Mouse (Mus musculus) megakaryocyte, embryonic 14.5 days (primary cell): ENCODE results near the gene Creb5.

Experiments
- FLI1 ChIP-seq: IDR thresholded peaks from 2 replicates; pipeline ENCODE4 v1.6.1; 2012; ENCODE audit warnings: low read length, inconsistent platforms, mixed read lengths
- GATA1 ChIP-seq: IDR thresholded peaks from 3 replicates; pipeline ENCODE4 v1.6.1; 2012; ENCODE audit warnings: mixed read lengths, low read length, inconsistent platforms, borderline replicate concordance

GRCm38 (mm10) chr6:53397797-53398196 lies 110.7 kb downstream of the Creb5 start:
- TF ChIP-seq FLI1: no peak
- no peak for TF ChIP-seq GATA1
